Mouse (Mus musculus) ES-E14 (cell line): Measurements from ENCODE around the gene Magi2.

ENCODE experiments used
- CHD2 ChIP-seq: IDR thresholded peaks from 2 replicates; pipeline ENCODE4 v1.6.1; 2014; ENCODE audit warnings: mild to moderate bottlenecking, low read depth, low read length, inconsistent platforms
- HCFC1 ChIP-seq: IDR thresholded peaks from 2 replicates; pipeline ENCODE4 v1.6.1; 2012; ENCODE audit warnings: low read length, inconsistent platforms, borderline replicate concordance; ENCODE audit not compliant: insufficient read depth
- MAFK ChIP-seq: IDR thresholded peaks from 2 replicates; pipeline ENCODE4 v1.6.1; 2014; ENCODE audit warnings: mild to moderate bottlenecking, low read depth, low read length, inconsistent platforms; ENCODE audit not compliant: insufficient read depth
- ZC3H11A ChIP-seq: IDR thresholded peaks from 2 replicates; pipeline ENCODE4 v1.6.1; 2012; ENCODE audit warnings: low read depth, mild to moderate bottlenecking, inconsistent platforms, low read length, borderline replicate concordance

DNA sequence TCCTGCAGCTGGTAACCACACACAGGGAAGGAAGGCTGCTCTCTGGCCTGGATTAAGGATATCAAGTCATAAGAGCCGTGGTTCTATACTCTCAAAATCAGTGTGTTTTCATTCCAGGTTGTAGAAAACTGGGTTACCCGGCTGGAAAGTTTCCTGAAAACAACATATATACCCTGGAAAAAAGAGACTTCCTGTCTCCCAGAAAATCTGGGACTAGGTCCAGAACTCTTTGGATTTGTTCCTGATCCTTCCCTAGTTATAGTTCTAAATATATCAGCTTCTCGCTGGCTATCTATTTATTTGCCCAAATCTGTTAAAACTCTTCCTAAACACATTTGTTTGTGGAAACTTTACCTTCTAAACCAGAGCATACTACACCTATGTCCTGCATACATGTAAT, 274.2 kb downstream of the Magi2 start:
- TF ChIP-seq CHD2 (no peak), MAFK (no peak), HCFC1 (no peak), ZC3H11A (no peak)
